Mouse (Mus musculus): ENCODE results near the gene Olfr1014.

DNA sequence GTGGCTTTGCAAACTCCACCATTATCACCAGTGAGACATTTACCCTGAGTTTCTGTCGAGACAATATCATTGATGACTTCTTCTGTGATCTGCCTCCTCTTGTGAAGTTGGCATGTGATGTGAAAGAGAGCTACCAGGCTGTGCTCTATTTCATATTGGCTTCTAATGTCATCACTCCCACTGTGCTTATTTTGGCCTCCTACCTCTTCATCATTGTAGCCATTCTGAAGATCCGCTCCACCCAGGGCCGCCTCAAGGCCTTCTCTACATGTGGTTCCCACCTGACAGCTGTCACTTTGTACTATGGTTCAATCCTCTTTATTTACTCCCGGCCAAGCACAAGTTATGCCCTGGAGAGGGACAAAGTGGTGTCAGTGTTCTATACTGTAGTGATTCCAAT lies 18.7 kb upstream of the Olfr1014 start:
- TF ChIP-seq CTCF (IDR thresholded peaks at IDR 0.05; ENCODE audit: borderline replicate concordance, control insufficient read depth, extremely low read depth, insufficient read depth, low read length, poor library complexity) (no peak), POLR2A (IDR thresholded peaks at IDR 0.05; ENCODE audit: control insufficient read depth, extremely low read depth, insufficient read depth, low read length, poor library complexity) (no peak)

Measured in thymus, adult 2 months (tissue).